Mouse (Mus musculus): ENCODE data around the gene Gpr182.
"Not testable (repeated sequence)": the region's sequence is repeated elsewhere in the genome, so short reads cannot be mapped to it uniquely, and the experiment has no call there.

The Gpr182 gene

GRCm38 (mm10) chr10:127751548-127751947 lies at the start of gene Gpr182:
TSS of gene Gpr182 (minus strand) at chr10:127751732.
- in situ Hi-C loops (cut with MboI; ENCODE audit: low pct_unique_long_range_greater_than_20kb in 1 of 2, low sequenced_read_pairs in 2 of 2, unreplicated experiment in 1 of 2), result no loop called here

- in situ Hi-C loops (cut with MboI; ENCODE audit: low pct_unique_long_range_greater_than_20kb in 1 of 2, low sequenced_read_pairs in 2 of 2, unreplicated experiment in 1 of 2), result no loop called here
Measured at GRCm38 (mm10) chr10:127800891-127801290, 49.4 kb upstream of the Gpr182 start, which contains the start of gene Rdh16. TSS of gene Rdh16 (plus strand) at chr10:127801152.

- in situ Hi-C loops (cut with MboI; ENCODE audit: low pct_unique_long_range_greater_than_20kb in 1 of 2, low sequenced_read_pairs in 2 of 2, unreplicated experiment in 1 of 2), result no loop called here
Measured at GRCm38 (mm10) chr10:127799295-127799694, 47.8 kb upstream of the Gpr182 start.

- in situ Hi-C loops (cut with MboI; ENCODE audit: low pct_unique_long_range_greater_than_20kb in 1 of 2, low sequenced_read_pairs in 2 of 2, unreplicated experiment in 1 of 2), result not testable (repeated sequence)
Measured at GRCm38 (mm10) chr10:127785411-127785810, 33.9 kb upstream of the Gpr182 start.

GRCm38 (mm10) chr10:127782321-127782720 lies 30.8 kb upstream of the Gpr182 start:
- in situ Hi-C loops (cut with MboI; ENCODE audit: low pct_unique_long_range_greater_than_20kb in 1 of 2, low sequenced_read_pairs in 2 of 2, unreplicated experiment in 1 of 2), result not testable (repeated sequence)

- in situ Hi-C loops (cut with MboI; ENCODE audit: low pct_unique_long_range_greater_than_20kb in 1 of 2, low sequenced_read_pairs in 2 of 2, unreplicated experiment in 1 of 2), result no loop called here
Measured at GRCm38 (mm10) chr10:127776011-127776410, 24.5 kb upstream of the Gpr182 start, which contains the start of gene Rdh9. TSS of gene Rdh9 (plus strand) at chr10:127776386.

GRCm38 (mm10) chr10:127766564-127766963 lies 15.0 kb upstream of the Gpr182 start:
- in situ Hi-C loops (cut with MboI; ENCODE audit: low pct_unique_long_range_greater_than_20kb in 1 of 2, low sequenced_read_pairs in 2 of 2, unreplicated experiment in 1 of 2), result no loop called here

GRCm38 (mm10) chr10:127763914-127764680 lies 12.6 kb upstream of the Gpr182 start:
- in situ Hi-C loops (cut with MboI; ENCODE audit: low pct_unique_long_range_greater_than_20kb in 1 of 2, low sequenced_read_pairs in 2 of 2, unreplicated experiment in 1 of 2), result no loop called here

- in situ Hi-C loops (cut with MboI; ENCODE audit: low pct_unique_long_range_greater_than_20kb in 1 of 2, low sequenced_read_pairs in 2 of 2, unreplicated experiment in 1 of 2), result not testable (repeated sequence)
Measured at GRCm38 (mm10) chr10:127762926-127763325, 11.4 kb upstream of the Gpr182 start.

- in situ Hi-C loops (cut with MboI; ENCODE audit: low pct_unique_long_range_greater_than_20kb in 1 of 2, low sequenced_read_pairs in 2 of 2, unreplicated experiment in 1 of 2), result no loop called here
Measured at GRCm38 (mm10) chr10:127759181-127760110, 7.9 kb upstream of the Gpr182 start, which contains the start of the genes Rdh1 and Rdh16f1. TSS of gene Rdh1 (plus strand) at chr10:127759721. TSS of gene Rdh16f1 (plus strand) at chr10:127759787.

- in situ Hi-C loops (cut with MboI; ENCODE audit: low pct_unique_long_range_greater_than_20kb in 1 of 2, low sequenced_read_pairs in 2 of 2, unreplicated experiment in 1 of 2), result no loop called here
Measured at GRCm38 (mm10) chr10:127755770-127756468, 4.4 kb upstream of the Gpr182 start.

- in situ Hi-C loops (cut with MboI; ENCODE audit: low pct_unique_long_range_greater_than_20kb in 1 of 2, low sequenced_read_pairs in 2 of 2, unreplicated experiment in 1 of 2), result no loop called here
Measured at GRCm38 (mm10) chr10:127755246-127755645, 3.7 kb upstream of the Gpr182 start.

- in situ Hi-C loops (cut with MboI; ENCODE audit: low pct_unique_long_range_greater_than_20kb in 1 of 2, low sequenced_read_pairs in 2 of 2, unreplicated experiment in 1 of 2), result no loop called here
Measured at GRCm38 (mm10) chr10:127754566-127755166, 3.1 kb upstream of the Gpr182 start.

GRCm38 (mm10) chr10:127750136-127750777 lies 1.3 kb downstream of the Gpr182 start:
- in situ Hi-C loops (cut with MboI; ENCODE audit: low pct_unique_long_range_greater_than_20kb in 1 of 2, low sequenced_read_pairs in 2 of 2, unreplicated experiment in 1 of 2), result no loop called here

- in situ Hi-C loops (cut with MboI; ENCODE audit: low pct_unique_long_range_greater_than_20kb in 1 of 2, low sequenced_read_pairs in 2 of 2, unreplicated experiment in 1 of 2), result loop anchor here (10.0 to 25.0 kb wide), 2 partner anchors 256 to 438 kb away; partner anchors contain the start of genes Hsd17b6 (in 2 of the 2), Gls2 (in 1 of the 2) and Rbms2 (in 1 of the 2)
Measured at GRCm38 (mm10) chr10:127748847-127749612, 2.5 kb downstream of the Gpr182 start.

GRCm38 (mm10) chr10:127747254-127747653 lies 4.3 kb downstream of the Gpr182 start:
- in situ Hi-C loops (cut with MboI; ENCODE audit: low pct_unique_long_range_greater_than_20kb in 1 of 2, low sequenced_read_pairs in 2 of 2, unreplicated experiment in 1 of 2), result loop anchor here (10.0 to 25.0 kb wide), 2 partner anchors 258 to 440 kb away; partner anchors contain the start of genes Hsd17b6 (in 2 of the 2), Gls2 (in 1 of the 2) and Rbms2 (in 1 of the 2)

GRCm38 (mm10) chr10:127745886-127746285 lies 5.6 kb downstream of the Gpr182 start:
- in situ Hi-C loops (cut with MboI; ENCODE audit: low pct_unique_long_range_greater_than_20kb in 1 of 2, low sequenced_read_pairs in 2 of 2, unreplicated experiment in 1 of 2), result loop anchor here (10.0 to 25.0 kb wide), 2 partner anchors 259 to 441 kb away; partner anchors contain the start of genes Hsd17b6 (in 2 of the 2), Gls2 (in 1 of the 2) and Rbms2 (in 1 of the 2)

All from mouse embryonic stem cell (cell line).